Mouse (Mus musculus) common myeloid progenitor, adult 5-6 weeks (primary cell): Measurements from ENCODE around the gene Ndn. TPM values are rescaled to one million over a fixed set of nuclear protein-coding genes. Genes with fewer than 3 reads are reported as not detected.

Experiments used
- ATAC-seq: replicated peaks from 2 replicates; pipeline ENCODE4 v1.8.0; 2016; ENCODE audit warnings: low read depth, mild to moderate bottlenecking, moderate TSS enrichment, inconsistent platforms; ENCODE audit not compliant: poor library complexity, severe bottlenecking
- total RNA-seq: library from RNA; stranded (forward); fragments of 200-1000, 187-1606 nt; gene quantifications from 2 replicates; pipeline ENCODE4 v1.2.3, GENCODE M21; 2017

The Ndn gene
- total RNA-seq = 0.19 TPM in 1 of 2 replicates, not detected in the other

- ATAC-seq = no peak
Observed at GRCm38 (mm10) chr7:62346269-62346668, at the start of gene Ndn. Gene Ndn, plus strand, starts transcription at chr7:62346569.

GRCm38 (mm10) chr7:62302451-62302850 is 43.9 kb upstream of the Ndn start:
- ATAC-seq = no peak

DNA sequence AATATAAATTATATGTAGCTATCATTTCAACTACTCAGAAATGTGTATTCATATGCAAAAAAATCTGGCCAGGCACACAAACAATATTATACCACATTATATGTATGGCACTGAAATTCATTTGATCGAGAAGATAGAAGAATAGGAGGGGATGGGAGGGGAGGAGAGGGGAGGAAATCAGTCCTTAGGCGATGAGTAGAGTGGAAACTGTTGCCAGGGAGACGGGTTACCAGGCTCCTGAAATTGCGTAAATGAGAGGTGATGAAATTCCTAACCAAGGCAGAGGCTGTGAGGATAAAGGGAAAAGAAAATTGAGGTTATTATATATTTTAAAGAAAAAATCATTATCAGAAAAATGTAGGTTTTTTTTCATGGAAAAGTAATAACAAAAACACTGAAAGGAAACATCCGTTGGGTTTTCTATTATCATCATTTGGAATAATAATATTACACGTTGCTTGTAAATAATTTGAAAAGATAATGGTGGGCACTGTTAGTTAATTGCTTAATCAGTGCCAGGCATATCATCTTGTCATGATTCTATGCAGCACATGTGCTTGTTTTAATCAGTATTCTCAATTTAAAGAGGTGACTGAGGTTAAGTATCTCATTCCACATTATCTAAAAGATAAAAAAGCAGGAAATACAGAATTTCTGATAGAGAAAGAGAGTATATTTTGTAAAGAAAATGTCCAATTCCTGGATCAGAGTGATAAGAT is 39.3 kb upstream of the Ndn start:
- ATAC-seq = no peak

DNA sequence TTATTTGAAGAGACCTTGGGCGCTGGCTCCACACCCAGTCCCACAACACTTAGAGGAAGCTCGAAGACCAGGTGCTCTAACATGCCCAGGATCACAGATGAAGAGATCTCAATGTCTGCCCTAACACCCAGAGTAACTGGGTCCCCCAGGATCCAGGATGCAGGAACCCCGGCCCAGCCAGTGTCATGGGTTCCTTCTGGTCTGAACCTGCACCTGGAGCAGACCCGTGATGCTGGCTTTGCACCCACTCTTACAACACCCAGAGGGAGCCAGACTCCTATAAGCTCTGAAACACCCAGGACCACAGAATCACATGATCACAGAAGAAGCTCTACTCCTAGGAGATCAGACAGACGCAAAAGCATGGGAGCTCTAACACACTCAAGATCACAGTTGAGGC is 29.6 kb upstream of the Ndn start:
- ATAC-seq = no peak

DNA sequence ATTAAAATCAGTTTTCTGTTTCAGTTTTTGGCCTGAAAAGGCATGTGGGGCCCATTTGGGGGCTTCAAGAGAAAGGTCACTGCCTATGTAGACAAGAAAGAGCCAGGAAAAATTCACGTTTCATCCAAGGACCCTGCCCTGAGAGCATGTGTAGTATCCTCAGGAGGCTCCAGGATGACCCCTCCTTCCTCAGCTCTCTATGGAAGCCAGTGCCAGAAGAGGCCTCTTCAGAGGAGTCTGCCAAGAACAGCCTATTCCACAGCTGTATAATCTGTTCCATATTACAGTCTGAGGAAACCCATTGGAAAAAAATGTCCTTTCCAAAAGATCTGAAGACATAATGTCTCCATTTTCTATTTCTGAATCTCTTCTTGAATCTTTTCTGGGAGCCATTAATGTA is 958 bp upstream of the Ndn start:
- ATAC-seq = no peak

- ATAC-seq = 0 out of 2 replicates have a peak, but pooled peaks have one; percentile 36
Observed at GRCm38 (mm10) chr7:62348106-62348803, 1.9 kb downstream of the Ndn start.

GRCm38 (mm10) chr7:62348804-62349190 is 2.4 kb downstream of the Ndn start:
- no peak for ATAC-seq

DNA sequence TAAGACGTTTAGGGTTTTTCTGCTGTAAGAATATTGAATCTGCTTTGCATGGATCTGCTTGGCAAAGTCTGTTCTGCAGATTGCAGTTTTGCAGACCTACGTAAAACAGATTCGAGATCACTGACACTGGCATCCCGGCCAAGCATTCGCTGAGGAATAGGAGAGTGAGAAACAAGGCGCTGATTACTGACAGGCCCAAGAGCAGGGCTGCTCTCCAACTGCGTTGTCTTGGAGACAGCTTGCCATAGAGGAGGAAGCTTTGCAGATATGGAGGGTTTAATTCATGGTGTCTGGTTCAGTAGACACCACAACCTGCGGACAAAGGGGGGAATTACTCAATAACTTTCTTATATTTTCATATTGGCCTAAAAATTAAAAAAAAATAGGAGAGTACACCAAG is 4.9 kb downstream of the Ndn start:
- ATAC-seq = no peak

GRCm38 (mm10) chr7:62365039-62365636 is 18.8 kb downstream of the Ndn start:
- no peak for ATAC-seq

- no peak for ATAC-seq
Observed at GRCm38 (mm10) chr7:62366730-62367129, 20.4 kb downstream of the Ndn start.

DNA sequence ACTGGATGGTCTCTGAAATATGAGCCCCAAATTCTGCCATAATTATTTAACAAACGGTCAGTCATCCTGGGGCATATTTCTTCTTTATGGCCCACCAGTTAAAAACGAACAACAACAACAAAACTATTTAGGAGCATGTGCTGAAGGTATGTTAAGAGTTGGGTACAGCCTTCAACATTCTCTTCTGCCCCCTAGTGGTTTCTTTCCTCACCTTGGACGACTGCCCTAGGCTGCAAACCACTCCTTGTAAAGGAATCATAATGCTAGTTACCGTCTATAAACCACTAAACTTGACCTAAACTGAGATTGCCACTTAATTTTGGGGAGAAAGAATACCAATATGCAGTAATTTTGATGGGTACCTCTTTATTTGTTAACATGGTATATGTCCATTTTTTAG is 29.3 kb downstream of the Ndn start:
- no peak for ATAC-seq

DNA sequence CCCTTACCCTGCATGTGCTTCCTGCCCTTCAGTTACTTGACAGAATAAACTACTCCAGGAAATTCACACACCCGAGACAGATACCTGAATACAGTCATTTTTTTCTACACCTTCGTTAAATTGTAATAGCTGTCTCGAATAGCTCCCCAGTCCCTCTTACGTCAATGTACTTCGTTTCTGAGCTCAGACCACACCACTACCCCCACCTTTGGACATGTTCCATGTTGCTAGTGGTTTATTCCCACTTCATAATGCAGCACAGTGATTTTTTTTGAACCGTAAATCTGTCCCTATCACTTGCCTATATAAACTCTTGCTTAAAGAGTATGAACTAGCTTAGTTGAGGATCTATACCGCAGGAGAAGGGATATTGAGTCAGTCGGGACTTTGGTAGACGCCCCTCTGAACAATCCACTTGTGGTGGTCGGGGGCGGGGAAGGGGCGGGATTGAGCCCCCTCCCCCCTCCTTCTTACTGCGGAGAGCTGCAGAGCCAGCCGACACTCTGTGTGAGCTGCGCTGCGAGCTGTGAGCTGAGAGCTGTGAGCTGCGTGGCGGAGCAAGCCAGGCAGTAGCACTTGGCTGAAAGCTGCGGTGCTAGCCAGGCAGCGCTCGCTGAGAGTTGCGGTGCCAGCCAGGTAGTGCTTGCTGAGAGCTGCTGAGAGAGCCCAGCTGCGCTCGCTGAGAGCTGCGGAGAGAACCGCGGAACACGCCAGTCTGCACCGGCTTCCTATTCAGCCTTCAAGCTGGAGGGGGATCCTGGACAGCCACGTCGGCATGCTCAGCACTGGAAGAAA is 30.3 kb downstream of the Ndn start, which contains the start of gene Magel2:
Magel2 (plus strand) TSS at position 501 of the 795 bp plus-strand sequence.
- no peak for ATAC-seq

- ATAC-seq = no peak
Observed at GRCm38 (mm10) chr7:62377313-62377712, 30.9 kb downstream of the Ndn start.

DNA sequence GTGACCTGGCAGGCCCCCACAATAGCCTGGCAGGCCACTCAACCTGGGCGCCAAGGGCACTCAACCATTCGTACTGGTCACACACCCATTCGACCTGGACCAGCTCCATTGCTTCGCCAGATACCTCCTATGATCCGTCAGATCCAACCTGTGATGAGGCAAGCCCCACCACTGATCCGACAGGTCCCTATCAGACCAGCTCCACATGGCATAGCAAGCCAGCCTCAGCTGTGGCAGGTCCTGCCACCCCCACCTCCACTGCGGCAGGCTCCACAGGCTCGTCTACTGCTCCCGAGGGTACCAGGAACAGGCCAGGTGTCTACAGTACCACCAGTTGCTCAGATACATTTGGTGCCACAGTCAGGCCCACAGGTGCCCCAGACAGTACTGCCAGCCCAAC is 32.2 kb downstream of the Ndn start:
- ATAC-seq = no peak

GRCm38 (mm10) chr7:62382391-62382790 is 36.0 kb downstream of the Ndn start:
- peak; percentile 87 for ATAC-seq

DNA sequence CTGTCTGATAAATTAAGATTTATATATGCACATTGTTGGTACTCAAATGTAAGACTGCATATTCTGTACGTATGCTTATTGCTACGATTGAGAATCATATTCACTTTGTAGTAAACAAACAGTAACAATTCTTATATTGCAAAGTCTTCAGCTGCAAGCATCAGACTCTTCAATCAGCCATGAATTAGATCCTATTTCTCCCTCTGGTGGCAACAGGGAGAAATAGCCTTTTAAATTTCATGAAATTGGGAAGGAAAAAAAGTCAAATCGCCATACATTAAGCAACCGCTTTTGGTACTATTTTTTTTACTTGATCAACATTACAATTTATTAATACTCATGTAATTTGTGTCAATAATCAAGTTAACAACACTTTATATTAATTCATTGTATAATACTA is 41.9 kb downstream of the Ndn start:
- no peak for ATAC-seq

DNA sequence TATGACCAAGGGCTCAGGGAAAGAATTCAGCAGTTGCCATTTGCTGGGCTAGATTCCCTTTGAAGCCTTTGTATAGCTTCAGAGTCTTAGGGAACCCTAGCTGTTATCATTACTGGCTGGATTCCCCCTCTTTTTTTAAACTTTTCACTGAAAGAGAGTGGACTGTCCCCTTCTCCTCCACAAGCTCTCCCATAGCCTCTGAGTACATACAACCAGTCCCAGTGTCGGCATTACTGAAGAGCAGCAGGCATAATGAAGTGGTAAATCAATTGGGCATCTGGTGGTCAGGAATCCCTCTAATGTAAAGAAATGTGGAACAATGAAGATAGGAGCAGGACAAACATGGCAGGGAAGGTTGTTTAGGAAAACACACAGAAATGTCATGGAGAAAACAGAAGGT is 45.8 kb downstream of the Ndn start:
- ATAC-seq = no peak
